Mouse (Mus musculus) G1E-ER4 (cell line): ENCODE measurements around the gene Stoml3. TPM values are rescaled to one million over a fixed set of nuclear protein-coding genes. Genes with fewer than 3 reads are reported as not detected.
A peak's percentile ranks its signal among the peaks of the same experiment; 100 is the strongest.

Experiments used
- GATA1 ChIP-seq: IDR thresholded peaks from one replicate; pipeline ENCODE4 v1.8.0; 2012; ENCODE audit warnings: low read length, inconsistent platforms
- polyA plus RNA-seq: library from polyadenylated mRNA; stranded (reverse); fragments of >175 nt; gene quantifications from 2 replicates; pipeline ENCODE4 v1.2.3, GENCODE M21; 2012

The Stoml3 gene
- polyA plus RNA-seq, 1 experiment: not detected

- TF ChIP-seq GATA1: no peak
Observed at GRCm38 (mm10) chr3:53525737-53526136, 37.3 kb downstream of the Stoml3 start.

GRCm38 (mm10) chr3:53530305-53530704 lies 41.9 kb downstream of the Stoml3 start:
- no peak for TF ChIP-seq GATA1

GRCm38 (mm10) chr3:53532091-53532490 lies 43.6 kb downstream of the Stoml3 start:
- TF ChIP-seq GATA1: peak; percentile 65

GRCm38 (mm10) chr3:53552691-53553090 lies 64.2 kb downstream of the Stoml3 start:
- TF ChIP-seq GATA1: no peak

- TF ChIP-seq GATA1: no peak
Observed at GRCm38 (mm10) chr3:53555031-53555952, 66.8 kb downstream of the Stoml3 start.

GRCm38 (mm10) chr3:53557388-53558214 lies 69.1 kb downstream of the Stoml3 start:
- TF ChIP-seq GATA1: no peak

Other genes with a start within 250 kb of the Stoml3 start
- gene Nhlrc3, start 25.3 kb upstream of the Stoml3 start, polyA plus RNA-seq: 2.9 and 3.3 TPM in 2 replicates
- gene Proser1, start 25.0 kb upstream of the Stoml3 start, polyA plus RNA-seq: 49.4 and 60.5 TPM in 2 replicates
- not detected in 2 replicates for gene Frem2, start 168.7 kb downstream of the Stoml3 start, polyA plus RNA-seq